Mouse (Mus musculus) MEL (cell line): ENCODE results near the gene Unc119b. TPM values are rescaled to one million over a fixed set of nuclear protein-coding genes. Genes with fewer than 3 reads are reported as not detected.

Experiments used
- DNase-seq: peaks from one replicate; pipeline ENCODE4 v3.0.0; 2011; ENCODE audit warnings: low read depth, low spot score
- H3K27ac ChIP-seq: 2 replicates; pipeline ENCODE4 v1.5.1; 2012; ENCODE audit warnings: low read depth, mild to moderate bottlenecking, control low read depth, low read length, moderate library complexity; ENCODE audit not compliant: control insufficient read depth
- H3K27me3 ChIP-seq, 2 experiments: fragments of 150-350 bp in 1 of 2; sonication (generic) in 1 of 2; 2 replicates each; pipeline ENCODE4 v1.6.1; 2012; ENCODE audit warnings: low read length in 2 of 2, mild to moderate bottlenecking in 2 of 2, improper control_type of control experiment in 1 of 2, moderate library complexity in 1 of 2; ENCODE audit not compliant: insufficient read depth in 2 of 2, control insufficient read depth in 1 of 2
- H3K36me3 ChIP-seq, 2 experiments: 2 replicates each; pipeline ENCODE4 v1.6.1; 2012 to 2014; ENCODE audit warnings: low read length in 2 of 2, improper control_type of control experiment in 1 of 2, inconsistent platforms in 1 of 2, mild to moderate bottlenecking in 1 of 2; ENCODE audit not compliant: insufficient read depth in 2 of 2, control insufficient read depth in 1 of 2
- H3K4me1 ChIP-seq, 2 experiments: fragments of 150-350 bp in 1 of 2; sonication (generic) in 1 of 2; 2 replicates each; pipeline ENCODE4 v1.6.1; 2012; ENCODE audit warnings: low read length in 2 of 2, improper control_type of control experiment in 1 of 2, mild to moderate bottlenecking in 1 of 2; ENCODE audit not compliant: insufficient read depth in 2 of 2, control insufficient read depth in 1 of 2
- H3K4me3 ChIP-seq, 2 experiments: fragments of 150-350 bp in 1 of 2; sonication (generic) in 1 of 2; 2 replicates each; pipeline ENCODE4 v1.5.1; 2012; ENCODE audit warnings: low read depth in 2 of 2, low read length in 2 of 2, mild to moderate bottlenecking in 2 of 2, moderate library complexity in 2 of 2, control low read depth in 1 of 2, improper control_type of control experiment in 1 of 2; ENCODE audit not compliant: control insufficient read depth in 1 of 2, insufficient read depth in 1 of 2
- H3K79me2 ChIP-seq: 2 replicates; pipeline ENCODE4 v1.6.1; 2012; ENCODE audit warnings: mild to moderate bottlenecking, low read length, moderate library complexity; ENCODE audit not compliant: control insufficient read depth, poor library complexity, insufficient read depth
- H3K9ac ChIP-seq: 2 replicates; pipeline ENCODE4 v1.6.1; 2012; ENCODE audit warnings: low read depth, mild to moderate bottlenecking, control low read depth, low read length, moderate library complexity; ENCODE audit not compliant: control insufficient read depth, poor library complexity, severe bottlenecking
- H3K9me3 ChIP-seq: fragments of 150-350 bp; sonication (generic); replicated peaks from 2 replicates; pipeline ENCODE4 v1.6.1; 2012; ENCODE audit warnings: mild to moderate bottlenecking, low read length, improper control_type of control experiment, moderate library complexity; ENCODE audit not compliant: insufficient read depth
- CTCF ChIP-seq, 3 experiments: IDR thresholded peaks in 2 of 3; conservative IDR thresholded peaks in 1 of 3; 2 replicates each; pipeline ENCODE4 v1.5.1; 2011 to 2012; ENCODE audit warnings: low read length in 3 of 3, low read depth in 2 of 3, mild to moderate bottlenecking in 2 of 3, improper control_type of control experiment in 1 of 3, inconsistent platforms in 1 of 3, mixed read lengths in 1 of 3, moderate library complexity in 1 of 3; ENCODE audit not compliant: control insufficient read depth in 1 of 3, insufficient read depth in 1 of 3, poor library complexity in 1 of 3, severe bottlenecking in 1 of 3
- E2F4 ChIP-seq: IDR thresholded peaks from 2 replicates; pipeline ENCODE4 v1.6.1; 2011; ENCODE audit warnings: low read depth, low read length, improper control_type of control experiment, borderline replicate concordance
- EP300 ChIP-seq, 2 experiments: IDR thresholded peaks; 2 replicates each; pipeline ENCODE4 v1.6.1; 2011; ENCODE audit warnings: improper control_type of control experiment in 2 of 2, low read length in 2 of 2, low read depth in 1 of 2, mild to moderate bottlenecking in 1 of 2
- GABPA ChIP-seq: IDR thresholded peaks from 2 replicates; pipeline ENCODE4 v1.6.1; 2012; ENCODE audit warnings: low read depth, mild to moderate bottlenecking, inconsistent platforms, low read length, improper control_type of control experiment, moderate library complexity
- GATA1 ChIP-seq: IDR thresholded peaks from 2 replicates; pipeline ENCODE4 v1.6.1; 2011; ENCODE audit warnings: low read depth, low read length, improper control_type of control experiment
- HCFC1 ChIP-seq: IDR thresholded peaks from 2 replicates; pipeline ENCODE4 v1.6.1; 2012; ENCODE audit warnings: low read depth, mild to moderate bottlenecking, inconsistent platforms, low read length, improper control_type of control experiment, moderate library complexity
- MAFK ChIP-seq: IDR thresholded peaks from 2 replicates; pipeline ENCODE4 v1.6.1; 2011; ENCODE audit warnings: low read depth, mild to moderate bottlenecking, low read length, improper control_type of control experiment, borderline replicate concordance
- MAX ChIP-seq: IDR thresholded peaks from 2 replicates; pipeline ENCODE4 v1.6.1; 2011; ENCODE audit warnings: low read length, improper control_type of control experiment
- MEF2A ChIP-seq: IDR thresholded peaks from 2 replicates; pipeline ENCODE4 v1.6.1; 2014; ENCODE audit warnings: low read depth, mild to moderate bottlenecking, inconsistent platforms, low read length, improper control_type of control experiment; ENCODE audit not compliant: poor library complexity, insufficient replicate concordance, severe bottlenecking; ENCODE audit errors: extremely low read depth
- POLR2AphosphoS2 ChIP-seq: IDR thresholded peaks from 2 replicates; pipeline ENCODE4 v1.6.1; 2011; ENCODE audit warnings: low read length, improper control_type of control experiment
- POLR2AphosphoS5 ChIP-seq: IDR thresholded peaks from 2 replicates; pipeline ENCODE4 v1.6.1; 2012; ENCODE audit warnings: low read depth, borderline replicate concordance, mild to moderate bottlenecking, inconsistent platforms, low read length, moderate library complexity, mixed read lengths
- RAD21 ChIP-seq: IDR thresholded peaks from 2 replicates; pipeline ENCODE4 v1.6.1; 2011; ENCODE audit warnings: mild to moderate bottlenecking, low read depth, low read length, improper control_type of control experiment
- SMC3 ChIP-seq: IDR thresholded peaks from 2 replicates; pipeline ENCODE4 v1.6.1; 2011; ENCODE audit warnings: low read depth, low read length, improper control_type of control experiment
- USF2 ChIP-seq, 2 experiments: IDR thresholded peaks; 2 replicates each; pipeline ENCODE4 v1.6.1; 2011 to 2012; ENCODE audit warnings: improper control_type of control experiment in 2 of 2, low read length in 2 of 2, borderline replicate concordance in 1 of 2, inconsistent platforms in 1 of 2, low read depth in 1 of 2, mild to moderate bottlenecking in 1 of 2; ENCODE audit not compliant: insufficient read depth in 1 of 2
- ZC3H11A ChIP-seq: IDR thresholded peaks from 2 replicates; pipeline ENCODE4 v1.6.1; 2012; ENCODE audit warnings: low read depth, mild to moderate bottlenecking, inconsistent platforms, low read length, improper control_type of control experiment
- polyA plus RNA-seq, 2 experiments: library from polyadenylated mRNA; stranded (reverse) in 1 of 2; unstranded in 1 of 2; fragments of >175 nt in 1 of 2; fragments of >200 nt in 1 of 2; gene quantifications; 2 replicates each; pipeline versions ENCODE4 v1.2.1 to v1.2.4; 2012; ENCODE audit warnings: low replicate concordance in 2 of 2, low read depth in 1 of 2; ENCODE audit not compliant: insufficient read length in 2 of 2, insufficient read depth in 1 of 2, missing spikeins in 1 of 2
- total RNA-seq: library from RNA; depleted of rRNA; stranded (reverse); fragments of 300-350 nt; gene quantifications from 2 replicates; pipeline ENCODE4 v1.2.3, GENCODE M21; 2012

Gene Unc119b
- total and polyA plus RNA-seq, 3 experiments = 18.6 to 25.7 TPM; not detected in 1

DNA sequence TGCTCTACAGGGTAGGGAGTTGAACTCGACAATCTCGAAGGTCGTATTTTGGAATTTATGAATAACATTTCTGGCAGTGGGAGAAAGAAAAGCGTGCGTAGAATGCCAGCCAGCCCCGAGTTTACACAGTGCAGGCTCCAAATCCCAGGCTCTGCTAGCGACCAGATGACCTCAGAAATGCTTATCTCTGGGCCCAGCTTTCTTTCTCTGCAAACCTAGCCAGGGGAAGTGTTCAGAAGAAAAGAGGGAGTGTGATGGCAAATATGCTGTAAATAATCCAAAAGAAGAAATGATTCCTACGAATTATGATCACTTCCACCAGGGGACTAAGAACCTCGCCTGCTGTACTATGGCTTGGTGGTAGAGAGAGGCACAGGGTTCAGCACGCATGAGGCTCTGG lies 48.7 kb upstream of the Unc119b start (continued):
- no peak for TF ChIP-seq USF2 (IDR thresholded peaks at IDR 0.05; ENCODE audit: borderline replicate concordance in 1 of 2, insufficient read depth in 1 of 2, low read depth in 1 of 2, low read length in 2 of 2)
- no peak for TF ChIP-seq POLR2AphosphoS5
- no peak for TF ChIP-seq E2F4
- no peak for TF ChIP-seq CTCF (IDR thresholded peaks at IDR 0.05 in 2 of 3, conservative IDR thresholded peaks at IDR 0.05 in 1 of 3; ENCODE audit: control insufficient read depth in 1 of 3, insufficient read depth in 1 of 3, low read depth in 2 of 3, low read length in 3 of 3, poor library complexity in 1 of 3, severe bottlenecking in 1 of 3)
- no peak for TF ChIP-seq MAX
- no peak for TF ChIP-seq SMC3
- TF ChIP-seq HCFC1 = no peak
- TF ChIP-seq GATA1 = peak; percentile 35; the same call in 1 of the 2 replicates
- TF ChIP-seq ZC3H11A = no peak
- TF ChIP-seq RAD21 = no peak
- no peak for TF ChIP-seq MAFK
- no peak for TF ChIP-seq GABPA

DNA sequence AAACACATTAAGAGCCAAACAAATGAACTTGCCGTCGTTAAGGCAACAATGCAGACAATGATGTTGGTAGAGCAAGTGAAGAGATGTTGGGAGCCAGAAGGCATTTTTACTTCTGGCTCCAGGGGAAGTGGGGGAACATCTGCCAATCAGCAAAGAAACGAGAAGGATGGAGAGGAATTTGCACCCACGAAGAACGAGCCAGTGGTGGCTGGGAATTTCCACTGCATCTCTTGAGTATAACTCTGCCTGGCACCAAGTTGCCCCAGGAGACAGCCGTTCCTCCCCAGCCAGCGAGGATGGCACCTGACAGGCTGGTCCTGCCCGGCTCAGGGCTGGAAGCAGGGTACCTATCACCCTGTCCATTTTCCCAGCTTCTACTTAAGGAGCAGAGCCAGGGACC lies 48.1 kb upstream of the Unc119b start:
- Histone ChIP-seq H3K27me3 (no peaks in the 10 kb centered on the region), H3K9me3 (no peaks in the 10 kb centered on the region), H3K36me3 (no peaks in the 10 kb centered on the region; a peak in 1 of 4 replicates), H3K27ac (no peak overlapping the region), H3K4me3 (no peak overlapping the region), H3K9ac (no peak overlapping the region), H3K79me2 (no peaks in the 10 kb centered on the region), H3K4me1 (peaks cover 0 to 2% of the 10 kb centered on the region in 2 experiments; a peak in 1 of 4 replicates)
- DNase-seq = no peak
- TF ChIP-seq POLR2AphosphoS5 = no peak
- TF ChIP-seq MEF2A = no peak
- TF ChIP-seq GABPA = no peak
- TF ChIP-seq EP300 (IDR thresholded peaks at IDR 0.05; ENCODE audit: low read depth in 1 of 2, low read length in 2 of 2) = no peak
- TF ChIP-seq E2F4 = no peak

DNA sequence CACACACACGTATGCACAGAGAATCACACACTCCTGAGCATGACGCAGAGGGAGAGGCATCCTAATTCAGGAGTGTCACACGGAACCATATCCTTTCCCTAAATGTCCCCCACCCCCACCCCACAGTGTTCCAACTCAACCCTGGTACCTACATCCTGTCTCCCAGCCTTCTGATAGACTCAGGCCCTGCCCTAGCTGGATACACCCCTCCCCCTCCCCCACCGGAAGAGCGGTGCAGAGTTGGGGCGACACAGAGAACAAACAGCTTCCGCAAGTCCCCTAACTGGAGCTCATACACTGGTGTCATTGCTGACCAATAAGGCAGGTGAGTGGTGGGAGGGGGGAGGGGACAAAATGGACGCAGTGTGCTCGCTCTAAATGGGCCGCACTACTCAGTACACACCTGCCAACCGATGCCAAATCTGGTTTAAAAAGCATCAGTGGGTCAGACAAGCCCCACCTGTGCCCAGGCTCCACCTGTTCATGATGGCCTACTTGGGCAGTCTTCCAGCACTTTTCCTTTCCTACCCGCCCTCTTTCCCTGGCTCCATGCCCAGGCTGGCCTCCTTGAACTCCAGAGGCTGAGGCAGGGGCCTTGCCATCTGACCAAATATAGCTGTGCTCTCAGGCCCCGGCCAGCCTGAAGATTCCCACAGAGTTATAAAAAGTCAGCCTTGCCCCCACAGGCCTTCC lies 46.6 kb upstream of the Unc119b start:
- Histone ChIP-seq H3K36me3 (no peaks in the 10 kb centered on the region; a peak in 1 of 4 replicates), H3K79me2 (no peaks in the 10 kb centered on the region), H3K4me1 (peaks cover 0 to 2% of the 10 kb centered on the region in 2 experiments; a peak in 1 of 4 replicates), H3K27ac (no peak overlapping the region), H3K4me3 (no peak overlapping the region), H3K9me3 (no peaks in the 10 kb centered on the region), H3K9ac (no peak overlapping the region)
- no peak for DNase-seq
- TF ChIP-seq POLR2AphosphoS2 = no peak
- TF ChIP-seq, all 39 proteins: peak for 0
- no peaks in the 10 kb centered on the region for H3K27me3 ChIP-seq
